Mouse (Mus musculus): ENCODE results near the gene Cngb1. TPM values are rescaled to one million over a fixed set of nuclear protein-coding genes. Genes with fewer than 3 reads are reported as not detected.

Cngb1 gene
- polyA plus RNA-seq, 1 experiment from 2014 or later: 0.13 TPM

DNA sequence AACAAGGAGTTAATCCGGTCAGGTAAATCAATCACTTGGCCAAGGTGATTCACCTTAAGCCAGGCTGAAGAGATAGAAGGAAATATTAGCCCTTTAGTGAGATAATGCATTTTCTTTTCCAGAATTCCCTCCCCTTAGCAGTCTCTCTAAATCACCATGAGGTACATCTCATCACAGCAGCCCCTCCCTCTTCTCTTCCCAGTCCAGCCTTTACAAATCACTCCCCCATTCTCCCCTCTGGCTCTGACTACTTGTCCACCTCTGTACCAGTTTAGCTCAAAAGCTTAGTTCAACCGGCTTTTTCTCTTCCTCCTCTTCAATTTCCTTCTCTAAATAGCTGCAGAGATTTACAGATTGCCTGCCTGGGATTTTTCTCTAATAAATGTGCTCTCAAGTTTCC is 85.3 kb downstream of the Cngb1 start:
- no peak overlapping the region for H3K27ac ChIP-seq (ENCODE audit: low read depth, low read length)
- H3K9ac ChIP-seq (replicated peaks; ENCODE audit: low read depth, low read length): no peak overlapping the region

DNA sequence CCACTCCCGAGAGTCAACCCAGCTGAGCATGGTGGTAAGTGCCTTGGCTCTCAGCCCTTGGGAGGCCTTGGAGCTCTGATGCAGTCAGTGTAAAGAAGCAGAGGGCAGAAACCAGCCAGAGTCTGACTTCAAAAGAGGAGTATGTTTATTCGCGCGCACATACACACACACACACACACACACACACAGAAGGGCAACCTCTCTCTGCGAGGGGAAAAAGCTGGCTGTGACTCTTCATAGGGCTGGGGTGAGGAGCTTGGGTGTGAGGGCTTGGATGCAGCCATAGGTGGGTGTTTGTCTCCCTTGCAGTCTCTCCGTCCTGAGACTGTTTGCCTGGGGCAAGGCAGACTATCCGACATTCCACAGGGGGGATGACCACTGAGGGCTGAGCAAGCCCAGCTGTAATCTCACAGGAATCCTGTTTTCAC is 85.8 kb downstream of the Cngb1 start:
- ATAC-seq (ENCODE audit: low read depth): no peak
- no peaks in the 10 kb centered on the region for H3K27me3 ChIP-seq (ENCODE audit: control insufficient read depth, insufficient read depth, low read length)
- WGBS: 68% methylated on average over 7 of the region's 7 CpGs
- H3K9me3 ChIP-seq (ENCODE audit: control insufficient read depth, low read length): no peaks in the 10 kb centered on the region
- no peak overlapping the region for H3K27ac ChIP-seq (ENCODE audit: low read depth, low read length)
- H3K4me1 ChIP-seq (ENCODE audit: control insufficient read depth, insufficient read depth, low read length): no peaks in the 10 kb centered on the region
- no peak overlapping the region for H3K9ac ChIP-seq (replicated peaks; ENCODE audit: low read depth, low read length)
- no peaks in the 10 kb centered on the region for H3K36me3 ChIP-seq (ENCODE audit: control insufficient read depth, insufficient read depth, low read length)
- no peak overlapping the region for H3K4me3 ChIP-seq (ENCODE audit: low read depth, low read length)
- H3K4me2 ChIP-seq (ENCODE audit: low read depth, low read length): no peak overlapping the region

More for the DNA sequence above, 85.3 kb downstream of the Cngb1 start:
- Histone ChIP-seq H3K27me3 (ENCODE audit: control insufficient read depth, insufficient read depth, low read length) (no peaks in the 10 kb centered on the region), H3K4me1 (ENCODE audit: control insufficient read depth, insufficient read depth, low read length) (no peaks in the 10 kb centered on the region), H3K9me3 (ENCODE audit: control insufficient read depth, low read length) (no peaks in the 10 kb centered on the region), H3K4me3 (ENCODE audit: low read depth, low read length) (no peak overlapping the region), H3K36me3 (ENCODE audit: control insufficient read depth, insufficient read depth, low read length) (no peaks in the 10 kb centered on the region), H3K4me2 (ENCODE audit: low read depth, low read length) (no peak overlapping the region)
- WGBS: 65% methylated on average over 2 of the region's 2 CpGs
- ATAC-seq (ENCODE audit: low read depth): no peak

GRCm38 (mm10) chr8:95219623-95220022 is 86.8 kb downstream of the Cngb1 start:
- WGBS: 87% methylated on average over 8 of the region's 8 CpGs
- H3K4me3 ChIP-seq (ENCODE audit: low read depth, low read length): no peak overlapping the region
- H3K9me3 ChIP-seq (ENCODE audit: control insufficient read depth, low read length): no peaks in the 10 kb centered on the region
- no peak overlapping the region for H3K9ac ChIP-seq (replicated peaks; ENCODE audit: low read depth, low read length)
- H3K27ac ChIP-seq (ENCODE audit: low read depth, low read length): no peak overlapping the region
- ATAC-seq (ENCODE audit: low read depth): no peak
- no peak overlapping the region for H3K4me2 ChIP-seq (ENCODE audit: low read depth, low read length)
- no peaks in the 10 kb centered on the region for H3K36me3 ChIP-seq (ENCODE audit: control insufficient read depth, insufficient read depth, low read length)
- no peaks in the 10 kb centered on the region for H3K4me1 ChIP-seq (ENCODE audit: control insufficient read depth, insufficient read depth, low read length)
- no peaks in the 10 kb centered on the region for H3K27me3 ChIP-seq (ENCODE audit: control insufficient read depth, insufficient read depth, low read length)

- no peaks in the 10 kb centered on the region for H3K9me3 ChIP-seq (ENCODE audit: control insufficient read depth, low read length)
- H3K4me1 ChIP-seq (ENCODE audit: control insufficient read depth, insufficient read depth, low read length): no peaks in the 10 kb centered on the region
- no peak overlapping the region for H3K4me2 ChIP-seq (ENCODE audit: low read depth, low read length)
- no peak overlapping the region for H3K4me3 ChIP-seq (ENCODE audit: low read depth, low read length)
- no peaks in the 10 kb centered on the region for H3K27me3 ChIP-seq (ENCODE audit: control insufficient read depth, insufficient read depth, low read length)
- no peak for ATAC-seq (ENCODE audit: low read depth)
- no peak overlapping the region for H3K27ac ChIP-seq (ENCODE audit: low read depth, low read length)
- no peak overlapping the region for H3K9ac ChIP-seq (replicated peaks; ENCODE audit: low read depth, low read length)
- H3K36me3 ChIP-seq (ENCODE audit: control insufficient read depth, insufficient read depth, low read length): no peaks in the 10 kb centered on the region
- WGBS: 76% methylated on average over 11 of the region's 11 CpGs
These were observed 90.5 kb downstream of the Cngb1 start for GRCm38 (mm10) chr8:95215709-95216360.

GRCm38 (mm10) chr8:95209924-95210323 is 96.5 kb downstream of the Cngb1 start:
- 9% methylated on average over 11 of the region's 11 CpGs for WGBS
- no peak overlapping the region for H3K27ac ChIP-seq (ENCODE audit: low read depth, low read length)
- ATAC-seq (ENCODE audit: low read depth): peak; percentile 57; the same call in 1 of the 2 replicates
- H3K4me2 ChIP-seq (ENCODE audit: low read depth, low read length): peak overlapping the region; percentile 20; the same call in 1 of the 2 replicates
- H3K9me3 ChIP-seq (ENCODE audit: control insufficient read depth, low read length): no peaks in the 10 kb centered on the region
- H3K27me3 ChIP-seq (ENCODE audit: control insufficient read depth, insufficient read depth, low read length): no peaks in the 10 kb centered on the region
- H3K4me3 ChIP-seq (ENCODE audit: low read depth, low read length): no peak overlapping the region
- H3K36me3 ChIP-seq (ENCODE audit: control insufficient read depth, insufficient read depth, low read length): no peaks in the 10 kb centered on the region
- no peak overlapping the region for H3K9ac ChIP-seq (replicated peaks; ENCODE audit: low read depth, low read length)
- peaks cover 14% of the 10 kb centered on the region for H3K4me1 ChIP-seq (ENCODE audit: control insufficient read depth, insufficient read depth, low read length)

DNA sequence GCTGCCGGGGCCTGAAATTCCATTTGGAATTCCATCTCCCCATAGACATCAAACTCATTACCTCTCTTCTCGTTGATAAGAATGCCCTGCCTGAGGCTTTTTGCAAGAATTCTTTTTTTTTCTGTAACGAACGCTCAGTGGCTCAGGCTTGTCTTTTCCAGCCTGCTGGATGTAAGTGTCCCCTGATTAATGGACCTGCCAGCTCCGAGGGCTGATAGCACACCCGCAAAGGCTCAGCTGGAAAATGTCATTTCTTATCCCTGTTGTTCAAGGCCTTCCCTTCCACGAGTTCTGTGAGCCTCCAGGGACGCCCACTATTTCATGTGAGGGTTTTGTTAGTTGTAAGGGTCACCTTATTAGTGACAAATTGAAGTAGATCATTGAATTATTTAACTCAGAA is 100.4 kb downstream of the Cngb1 start:
- H3K4me1 ChIP-seq (ENCODE audit: control insufficient read depth, insufficient read depth, low read length): peaks cover 18% of the 10 kb centered on the region
- no peak overlapping the region for H3K4me3 ChIP-seq (ENCODE audit: low read depth, low read length)
- H3K4me2 ChIP-seq (ENCODE audit: low read depth, low read length): no peak overlapping the region
- peak overlapping the region; percentile 68; the same call in 1 of the 2 replicates for H3K27ac ChIP-seq (ENCODE audit: low read depth, low read length)
- H3K27me3 ChIP-seq (ENCODE audit: control insufficient read depth, insufficient read depth, low read length): no peaks in the 10 kb centered on the region
- WGBS: 6% methylated on average over 8 of the region's 8 CpGs
- no peaks in the 10 kb centered on the region for H3K36me3 ChIP-seq (ENCODE audit: control insufficient read depth, insufficient read depth, low read length)
- no peak overlapping the region for H3K9ac ChIP-seq (replicated peaks; ENCODE audit: low read depth, low read length)
- peak; percentile 68; the same call in 1 of the 2 replicates for ATAC-seq (ENCODE audit: low read depth)
- no peaks in the 10 kb centered on the region for H3K9me3 ChIP-seq (ENCODE audit: control insufficient read depth, low read length)

DNA sequence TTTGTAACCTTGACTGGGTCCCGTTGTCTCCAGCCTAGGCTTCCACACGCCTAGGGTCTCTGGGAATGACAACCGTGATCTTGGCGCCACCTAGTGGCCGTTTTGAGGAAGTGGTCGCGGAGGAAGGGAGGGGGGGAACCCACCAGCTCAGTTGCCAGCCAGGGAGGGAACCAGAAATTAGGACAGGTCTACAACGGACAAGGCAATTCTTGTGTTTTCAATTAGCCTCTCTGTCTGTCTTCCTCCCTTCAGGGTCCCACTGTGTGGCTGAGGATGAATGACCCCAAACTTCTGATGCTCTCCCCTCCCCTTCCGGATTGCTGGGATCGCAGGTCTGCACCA is 102.4 kb downstream of the Cngb1 start:
- no peaks in the 10 kb centered on the region for H3K36me3 ChIP-seq (ENCODE audit: control insufficient read depth, insufficient read depth, low read length)
- H3K27ac ChIP-seq (ENCODE audit: low read depth, low read length): no peak overlapping the region
- H3K9ac ChIP-seq (replicated peaks; ENCODE audit: low read depth, low read length): no peak overlapping the region
- 17% methylated on average over 10 of the region's 10 CpGs for WGBS
- no peak overlapping the region for H3K4me3 ChIP-seq (ENCODE audit: low read depth, low read length)
- no peak overlapping the region for H3K4me2 ChIP-seq (ENCODE audit: low read depth, low read length)
- ATAC-seq (ENCODE audit: low read depth): peak; percentile 64
- no peaks in the 10 kb centered on the region for H3K9me3 ChIP-seq (ENCODE audit: control insufficient read depth, low read length)
- peaks cover 10% of the 10 kb centered on the region; the same call in 1 of the 2 replicates for H3K4me1 ChIP-seq (ENCODE audit: control insufficient read depth, insufficient read depth, low read length)
- no peaks in the 10 kb centered on the region for H3K27me3 ChIP-seq (ENCODE audit: control insufficient read depth, insufficient read depth, low read length)

DNA sequence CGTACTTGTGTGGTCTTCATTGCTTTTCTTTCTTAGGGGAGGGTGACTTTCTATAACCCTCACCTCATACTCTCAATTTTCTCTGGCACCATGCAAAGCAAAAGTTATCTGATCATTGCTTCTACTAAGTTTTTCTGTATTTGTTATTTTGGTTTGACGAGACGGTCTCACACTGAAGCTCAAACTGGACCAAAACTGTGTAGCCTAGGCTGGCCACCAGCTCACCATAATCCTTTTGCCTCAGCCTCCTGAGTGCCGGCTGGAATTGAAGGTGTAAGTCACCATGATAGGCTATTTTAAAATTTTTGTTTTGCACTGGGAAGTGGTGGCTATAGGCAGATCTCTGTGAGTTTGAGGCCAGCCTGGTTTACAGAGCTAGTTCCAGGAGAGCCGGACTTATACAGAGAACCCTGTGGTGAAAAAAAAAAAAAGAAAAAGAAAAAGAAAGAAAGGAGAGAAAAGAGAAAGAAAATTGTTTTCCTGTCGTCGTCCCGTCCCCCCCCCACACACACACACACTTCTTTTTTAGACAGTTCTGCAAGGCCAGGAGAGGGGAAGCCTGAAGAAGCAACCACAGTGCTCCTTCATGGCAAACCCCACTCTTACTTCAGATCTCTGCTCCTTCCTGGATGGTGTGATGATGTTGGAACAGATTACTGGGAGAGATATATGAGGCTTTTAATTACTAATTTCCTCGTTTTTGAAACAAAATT is 102.9 kb downstream of the Cngb1 start:
- no peak overlapping the region for H3K27ac ChIP-seq (ENCODE audit: low read depth, low read length)
- no peak overlapping the region for H3K4me3 ChIP-seq (ENCODE audit: low read depth, low read length)
- H3K4me2 ChIP-seq (ENCODE audit: low read depth, low read length): no peak overlapping the region
- no peaks in the 10 kb centered on the region for H3K27me3 ChIP-seq (ENCODE audit: control insufficient read depth, insufficient read depth, low read length)
- H3K9me3 ChIP-seq (ENCODE audit: control insufficient read depth, low read length): no peaks in the 10 kb centered on the region
- WGBS: 54% methylated on average over 9 of the region's 9 CpGs
- ATAC-seq (ENCODE audit: low read depth): no peak
- no peaks in the 10 kb centered on the region for H3K36me3 ChIP-seq (ENCODE audit: control insufficient read depth, insufficient read depth, low read length)
- H3K4me1 ChIP-seq (ENCODE audit: control insufficient read depth, insufficient read depth, low read length): peaks cover 10% of the 10 kb centered on the region; the same call in 1 of the 2 replicates
- no peak overlapping the region for H3K9ac ChIP-seq (replicated peaks; ENCODE audit: low read depth, low read length)

- H3K27me3 ChIP-seq (ENCODE audit: control insufficient read depth, insufficient read depth, low read length): no peaks in the 10 kb centered on the region
- H3K9ac ChIP-seq (replicated peaks; ENCODE audit: low read depth, low read length): no peak within 1 kb of the TSS
- no peak within 1 kb of the TSS for H3K4me2 ChIP-seq (ENCODE audit: low read depth, low read length)
- H3K4me1 ChIP-seq (ENCODE audit: control insufficient read depth, insufficient read depth, low read length): peaks cover 10% of the 10 kb centered on the region; the same call in 1 of the 2 replicates
- no peaks in the 10 kb centered on the region for H3K36me3 ChIP-seq (ENCODE audit: control insufficient read depth, insufficient read depth, low read length)
- WGBS: 74% methylated on average over 14 of the region's 14 CpGs
- no peak within 1 kb of the TSS for H3K4me3 ChIP-seq (ENCODE audit: low read depth, low read length)
- H3K27ac ChIP-seq (ENCODE audit: low read depth, low read length): no peak within 1 kb of the TSS
- no peaks in the 10 kb centered on the region for H3K9me3 ChIP-seq (ENCODE audit: control insufficient read depth, low read length)
- no peak for ATAC-seq (ENCODE audit: low read depth)
These were observed 103.6 kb downstream of the Cngb1 start, which contains the start of gene Kifc3 for GRCm38 (mm10) chr8:95202649-95203275. Gene Kifc3 (minus strand): TSS chr8:95202812.
